Mouse (Mus musculus): Measurements from ENCODE around the gene Dhcr24. TPM values are rescaled to one million over a fixed set of nuclear protein-coding genes. Genes with fewer than 3 reads are reported as not detected.

The Dhcr24 gene
- 1 to 10 TPM; 1.7 to 2.0 (median 1.8) TPM for total RNA-seq (2022)

DNA sequence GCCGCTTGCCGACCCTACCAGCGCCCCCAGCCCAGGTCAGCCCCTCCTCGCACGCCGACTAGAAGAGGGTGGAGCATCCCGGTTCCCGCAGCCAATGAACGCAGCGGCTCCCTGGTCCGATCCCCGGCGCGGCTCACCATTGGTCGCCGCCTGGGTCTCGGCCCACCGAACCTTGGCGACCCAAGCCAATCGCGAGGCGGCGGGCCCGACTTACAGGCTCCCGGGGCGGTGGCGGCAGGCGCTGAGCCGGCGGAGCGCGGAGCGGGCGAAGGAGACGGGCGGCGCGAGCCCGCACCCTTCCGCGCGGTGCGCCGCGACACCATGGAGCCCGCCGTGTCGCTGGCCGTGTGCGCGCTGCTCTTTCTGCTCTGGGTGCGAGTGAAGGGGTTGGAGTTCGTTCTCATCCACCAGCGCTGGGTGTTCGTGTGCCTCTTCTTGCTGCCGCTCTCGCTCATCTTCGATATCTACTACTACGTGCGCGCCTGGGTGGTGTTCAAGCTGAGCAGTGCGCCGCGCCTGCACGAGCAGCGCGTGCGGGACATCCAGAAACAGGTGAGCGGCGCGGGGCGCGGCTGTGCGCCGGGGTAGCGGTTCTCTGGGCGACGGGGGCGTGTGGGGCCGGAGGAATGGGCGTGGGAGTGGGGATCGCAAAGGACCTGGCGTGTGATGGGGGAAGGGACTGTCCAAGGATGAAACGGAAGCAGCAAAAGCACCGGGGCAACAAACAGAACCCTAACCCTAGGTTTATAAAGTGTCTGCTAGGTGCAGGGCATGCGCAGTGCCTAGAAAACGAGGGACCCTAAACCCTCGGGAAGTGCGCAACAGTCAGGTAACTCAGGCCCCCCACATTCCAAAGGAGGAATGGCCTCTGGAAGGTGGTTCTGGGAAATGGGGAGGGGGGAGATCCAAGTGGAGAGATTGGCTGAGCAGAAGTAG lies at the start of gene Dhcr24:
Dhcr24 (plus strand) TSS at position 193 of the 936 bp plus-strand sequence.
- DNase-seq (ENCODE audit: low spot score), result peak; percentile 71

DNA sequence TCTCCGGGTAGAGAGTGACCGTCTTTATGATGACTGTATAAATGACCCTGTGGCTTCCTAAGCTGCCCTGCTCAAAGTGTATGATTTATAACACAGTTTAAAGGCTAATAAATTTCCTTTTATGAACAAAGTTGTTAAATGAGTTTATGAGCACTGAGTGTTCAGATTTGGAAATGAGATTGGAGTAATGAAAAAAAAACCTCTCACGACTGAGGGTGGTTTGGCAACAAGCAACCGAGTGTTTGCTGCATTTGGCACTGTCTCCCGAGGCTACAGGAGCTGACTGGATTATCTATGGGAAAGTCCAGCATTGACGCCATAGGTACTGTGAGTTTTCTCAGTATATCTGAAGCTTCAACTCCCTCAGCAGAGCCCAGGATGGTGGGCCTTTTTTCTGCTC lies 46.2 kb upstream of the Dhcr24 start:
- DNase-seq (ENCODE audit: low spot score), result no peak

DNA sequence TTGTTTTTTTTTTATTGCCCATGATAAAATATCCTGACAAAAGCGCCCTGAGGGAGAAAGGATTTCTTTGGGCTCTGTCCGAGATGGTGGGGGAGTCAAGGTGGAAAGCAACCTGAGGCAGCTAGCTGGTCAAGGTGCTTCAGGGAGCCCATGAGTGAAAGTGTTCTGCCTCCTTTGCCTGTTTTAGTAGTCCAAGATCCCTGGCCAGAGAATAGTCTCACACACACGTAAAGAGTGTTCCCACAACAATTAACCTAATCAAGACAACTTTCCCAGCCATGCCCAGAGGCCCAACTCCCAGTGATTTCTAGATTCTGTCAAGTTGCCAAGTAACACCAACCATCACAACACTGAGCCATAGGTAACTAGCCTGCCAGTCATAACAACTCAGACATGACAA lies 38.3 kb upstream of the Dhcr24 start:
- DNase-seq (ENCODE audit: low spot score), result no peak

DNA sequence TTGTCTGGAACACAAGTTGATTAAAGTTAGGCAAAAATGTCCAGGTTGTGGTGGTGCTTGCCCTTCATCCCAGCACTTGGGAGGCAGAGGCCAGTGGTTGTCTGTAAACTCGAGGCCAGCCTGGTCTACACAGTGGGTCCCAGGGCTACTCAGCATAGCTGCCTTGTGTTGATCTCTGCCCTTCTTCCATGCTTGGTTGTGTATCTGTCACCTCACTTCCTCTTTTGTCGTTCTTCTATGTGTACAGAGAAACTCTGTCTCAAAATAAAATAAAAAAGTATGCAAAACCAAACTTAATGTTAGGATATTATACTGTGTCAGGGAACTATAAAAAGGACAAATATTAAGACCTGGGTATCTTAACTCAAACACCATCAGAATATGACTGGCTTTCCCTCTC lies 36.7 kb upstream of the Dhcr24 start:
- DNase-seq (ENCODE audit: low spot score), result no peak

DNA sequence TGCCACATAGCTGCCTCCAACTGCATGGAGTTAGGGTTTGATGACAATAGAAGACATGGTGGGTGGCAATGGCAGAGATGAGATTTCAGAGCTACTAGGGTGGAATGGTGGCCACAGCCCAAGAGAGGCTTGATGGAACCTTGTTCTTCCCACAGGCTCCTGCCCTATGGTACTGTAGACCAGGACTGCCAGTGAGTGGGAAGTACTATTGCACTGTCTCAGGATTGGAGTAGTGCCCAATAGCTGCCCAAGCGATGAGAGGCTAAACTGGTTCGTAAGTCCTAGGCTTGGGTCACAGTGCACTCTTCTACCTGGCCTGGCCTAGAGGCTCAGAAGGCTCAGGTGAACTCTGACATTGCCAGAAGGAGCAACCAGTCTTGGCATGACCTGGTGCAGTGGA lies 35.8 kb upstream of the Dhcr24 start:
- no peak for DNase-seq (ENCODE audit: low spot score)

DNA sequence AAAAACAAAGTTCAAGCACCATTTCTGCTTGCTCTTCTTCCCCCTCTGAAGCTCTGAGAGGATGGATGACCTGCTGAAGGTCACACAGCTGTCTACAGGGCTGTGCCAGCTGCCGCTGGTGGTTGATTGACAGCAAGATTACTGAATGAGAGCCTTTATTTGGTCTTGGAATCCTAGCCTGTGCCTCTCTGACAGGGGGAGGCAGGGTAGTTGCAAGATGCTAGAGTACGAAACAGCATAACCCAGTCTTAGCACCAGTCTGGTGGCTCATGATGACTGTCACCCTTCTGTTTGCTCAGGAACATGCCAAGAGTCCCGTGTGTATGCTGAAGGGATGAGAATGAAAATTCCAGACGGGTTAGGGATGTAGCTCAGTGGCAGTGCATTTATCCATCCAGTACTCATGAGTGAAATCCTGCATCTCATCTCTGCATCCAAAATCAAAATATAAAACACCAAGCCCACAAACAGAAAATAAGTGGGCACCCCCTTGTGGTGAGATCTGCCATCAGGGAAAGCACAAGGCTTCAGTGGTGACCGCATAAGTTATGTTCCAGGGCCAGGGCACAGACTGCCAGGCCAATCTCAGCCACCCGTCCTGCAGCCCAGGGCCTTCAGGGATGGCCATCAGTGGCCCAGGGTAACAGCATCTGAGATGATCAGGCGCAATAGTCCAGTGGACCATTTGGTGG lies 32.8 kb upstream of the Dhcr24 start:
- DNase-seq (ENCODE audit: low spot score), result no peak

DNA sequence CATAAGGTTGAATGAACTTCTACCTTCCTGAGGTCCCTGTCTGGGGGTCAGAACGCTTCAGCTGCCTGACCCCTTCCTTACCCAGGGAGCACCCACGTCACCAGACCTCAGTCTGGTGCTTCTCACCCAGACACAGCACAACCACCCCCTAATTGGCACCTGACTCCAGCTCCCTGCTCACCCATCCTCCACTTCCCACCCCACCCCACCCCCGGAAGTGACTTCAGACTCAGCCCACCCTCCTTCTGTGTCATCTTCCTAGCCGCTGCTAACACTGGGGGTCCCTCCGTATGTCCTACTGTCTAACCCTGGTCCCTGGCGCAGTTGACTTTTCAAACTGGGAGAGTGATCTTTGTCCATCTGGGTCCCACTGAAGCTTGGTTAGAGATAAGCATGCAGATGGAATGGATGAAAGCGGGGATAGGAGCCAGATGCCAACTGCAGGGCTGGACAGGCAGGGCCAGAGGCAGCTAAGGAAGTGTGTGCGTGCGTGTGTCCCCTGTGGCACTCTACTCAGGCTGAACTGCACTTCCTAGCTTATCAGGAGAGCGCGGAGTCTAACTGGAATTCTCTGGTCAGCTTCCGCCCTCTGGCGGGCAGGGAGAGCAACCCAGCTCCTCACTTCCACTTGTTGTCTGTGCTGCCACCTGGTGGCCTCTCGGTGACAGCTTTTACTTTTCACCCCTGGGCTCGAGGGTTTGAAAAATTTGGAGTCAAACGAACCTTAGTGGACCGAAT lies 31.3 kb upstream of the Dhcr24 start:
- DNase-seq (ENCODE audit: low spot score), result peak; percentile 88

DNA sequence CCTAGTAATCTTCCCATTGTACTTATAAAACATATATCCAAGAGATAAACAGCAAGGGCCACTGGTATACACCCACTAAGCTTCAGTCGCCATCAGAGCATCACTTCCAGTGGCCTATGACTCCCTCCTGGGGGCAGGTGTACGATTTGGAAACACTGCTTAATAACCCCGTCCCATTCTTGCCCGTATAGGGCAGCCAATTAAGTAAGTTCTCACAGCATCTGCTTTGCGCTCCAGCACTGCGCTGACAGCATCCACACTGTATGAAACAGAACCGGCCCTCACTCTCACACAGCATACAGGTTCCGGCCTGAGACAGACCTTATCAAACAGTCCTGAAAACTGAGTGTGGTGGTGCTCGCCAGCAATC lies 30.7 kb upstream of the Dhcr24 start:
- no peak for DNase-seq (ENCODE audit: low spot score)

DNA sequence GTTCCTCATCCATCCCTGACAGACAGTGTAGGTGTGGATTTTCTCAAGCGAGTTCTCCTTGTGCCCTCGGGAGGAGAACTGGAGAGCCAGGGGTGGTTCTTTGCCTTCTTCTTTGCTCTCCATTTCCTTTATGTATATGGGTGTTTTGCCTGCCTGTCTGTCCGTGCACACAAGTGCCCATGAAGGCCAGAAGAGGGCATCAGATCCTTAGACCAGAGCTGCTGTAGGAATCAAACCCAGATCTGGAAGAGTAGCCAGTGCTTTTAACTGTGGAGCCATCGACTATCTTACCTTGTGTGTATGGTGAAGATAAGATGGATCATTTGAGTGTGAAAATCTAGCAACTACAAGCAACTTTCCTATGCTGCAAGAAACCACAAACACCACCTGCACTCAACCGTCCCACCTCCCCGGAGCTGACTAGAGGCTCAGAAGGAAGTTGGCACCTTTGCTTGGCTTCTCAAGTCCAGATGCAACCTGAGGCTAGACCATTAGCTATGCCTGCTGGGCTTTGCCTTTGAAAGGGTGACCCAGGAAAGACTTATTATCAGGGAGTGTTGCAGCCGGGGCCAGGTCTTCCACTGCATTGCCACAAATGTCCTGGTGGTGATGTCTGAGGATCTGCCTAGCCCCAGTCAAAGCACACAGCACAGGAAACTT lies 27.3 kb upstream of the Dhcr24 start:
- no peak for DNase-seq (ENCODE audit: low spot score)

DNA sequence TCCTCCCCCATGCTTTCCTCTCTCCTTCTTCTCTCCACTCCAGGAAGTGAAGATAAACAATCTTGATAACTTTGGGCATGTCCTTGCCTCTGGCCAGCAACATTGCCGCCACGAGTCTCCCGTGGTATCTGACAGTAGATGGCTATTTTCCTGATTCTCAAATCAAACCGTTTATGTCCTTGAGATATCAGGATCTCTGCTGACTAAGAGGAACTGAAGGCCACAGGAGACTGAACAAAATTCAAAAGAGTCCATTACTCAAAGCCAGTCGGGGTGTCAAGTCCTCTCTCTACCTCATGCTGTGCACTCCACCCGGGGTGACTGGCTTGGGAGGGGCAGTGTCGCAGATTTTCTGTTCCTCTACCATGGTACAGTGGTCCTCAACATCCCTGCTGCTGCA lies 26.6 kb upstream of the Dhcr24 start:
- DNase-seq (ENCODE audit: low spot score), result no peak

DNA sequence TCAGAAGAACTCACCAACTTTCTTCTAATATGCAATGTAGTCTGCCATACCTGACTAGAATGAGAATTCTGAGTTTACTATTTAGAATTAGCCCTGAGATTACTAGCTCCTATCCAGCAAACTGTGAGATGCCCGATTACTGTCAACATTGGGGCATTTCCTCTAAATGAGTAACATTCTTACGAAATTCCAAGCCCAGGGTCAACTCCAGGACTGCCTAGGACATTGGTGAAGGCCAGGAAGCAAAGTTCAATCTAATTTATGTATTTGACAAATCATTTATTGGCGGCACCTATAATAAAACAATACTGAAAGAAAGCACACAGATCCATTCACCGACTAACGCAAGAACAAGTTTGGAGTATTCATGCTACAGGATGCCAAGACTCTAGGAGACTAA lies 21.1 kb upstream of the Dhcr24 start:
- no peak for DNase-seq (ENCODE audit: low spot score)

DNA sequence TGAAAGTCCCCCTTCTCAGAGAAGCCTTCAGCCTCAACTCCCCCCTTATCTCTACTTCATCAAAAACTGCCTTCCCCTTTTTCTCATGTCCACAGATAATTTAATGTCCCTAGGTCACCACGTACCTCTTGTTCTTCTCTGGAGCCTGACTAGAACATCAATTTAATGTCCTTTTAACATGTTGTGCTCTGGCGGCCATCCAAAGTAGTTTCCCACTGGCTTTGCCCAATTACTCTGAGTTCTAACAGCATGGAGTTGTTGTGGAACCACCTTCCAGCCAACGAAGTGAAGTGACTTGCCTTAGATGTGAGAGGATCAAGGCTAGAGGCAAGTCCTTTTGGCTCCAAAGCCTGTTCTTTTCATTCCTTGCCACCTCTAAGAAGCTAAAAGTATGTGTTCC lies 19.3 kb upstream of the Dhcr24 start:
- no peak for DNase-seq (ENCODE audit: low spot score)

DNA sequence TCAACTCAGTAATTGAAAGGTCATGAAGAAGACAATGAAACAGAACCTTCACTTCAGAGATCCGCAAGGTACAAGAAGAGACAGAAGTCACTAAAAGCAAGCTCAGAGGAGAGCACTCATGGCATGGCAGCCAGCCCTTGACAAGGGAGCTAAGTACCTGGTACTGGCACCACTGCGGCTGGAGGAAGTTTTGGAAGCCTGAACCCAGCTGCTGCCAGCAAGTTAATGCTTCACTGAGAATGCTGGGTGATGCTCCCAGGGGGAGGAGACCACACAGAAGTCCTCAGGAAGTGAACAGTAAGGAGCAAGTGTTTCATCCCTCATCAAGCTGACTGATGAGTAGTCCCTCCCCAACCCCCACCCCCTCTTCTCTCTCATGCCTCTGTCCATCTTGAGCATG lies 18.6 kb upstream of the Dhcr24 start:
- DNase-seq (ENCODE audit: low spot score), result no peak

DNA sequence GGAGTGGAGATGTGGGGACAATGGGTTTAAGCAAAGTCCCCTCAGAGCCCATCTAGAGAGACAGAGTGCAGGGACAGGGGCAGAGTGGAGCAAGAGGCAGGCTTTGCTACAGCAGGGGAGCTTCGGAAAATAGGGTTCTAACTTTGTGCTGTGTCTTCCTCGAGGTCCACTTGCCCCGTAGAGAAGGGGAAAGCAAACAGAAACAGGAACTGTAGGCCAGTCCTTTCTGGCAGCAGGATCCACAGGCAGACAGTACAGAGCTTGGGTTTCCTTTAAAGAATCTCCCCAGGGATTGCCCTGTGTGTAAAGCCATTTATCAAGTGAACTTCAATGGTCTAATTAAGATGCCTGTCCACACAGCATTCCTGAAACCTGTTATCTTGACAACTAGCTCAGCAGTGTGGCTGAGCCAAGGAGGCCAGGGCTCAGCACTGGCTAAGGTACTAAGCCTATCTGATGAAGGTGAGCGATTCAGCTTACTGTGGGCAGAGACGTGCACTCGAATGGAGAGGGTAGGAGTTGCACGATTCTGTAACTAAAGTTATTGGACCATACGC lies 14.9 kb upstream of the Dhcr24 start:
- no peak for DNase-seq (ENCODE audit: low spot score)

DNA sequence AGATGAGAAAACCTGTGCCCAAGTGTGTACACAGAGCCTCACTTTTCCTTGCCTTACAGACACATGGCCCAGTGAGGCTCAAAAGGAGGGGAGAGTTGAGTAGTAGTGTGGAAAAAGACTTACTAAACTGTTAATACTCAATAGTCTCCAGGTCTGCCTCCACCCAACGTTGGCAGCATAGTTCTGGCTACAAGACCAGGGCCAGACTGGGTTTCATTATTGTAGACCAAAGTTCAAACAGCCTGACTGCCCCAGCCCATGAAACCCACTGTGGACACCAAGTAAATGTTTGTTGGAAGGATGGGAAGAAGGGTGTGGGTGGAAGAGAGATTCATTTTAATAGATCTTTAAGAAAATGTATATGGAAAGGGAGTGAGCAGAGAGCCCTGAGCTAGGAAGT lies 13.9 kb upstream of the Dhcr24 start:
- DNase-seq (ENCODE audit: low spot score), result no peak

DNA sequence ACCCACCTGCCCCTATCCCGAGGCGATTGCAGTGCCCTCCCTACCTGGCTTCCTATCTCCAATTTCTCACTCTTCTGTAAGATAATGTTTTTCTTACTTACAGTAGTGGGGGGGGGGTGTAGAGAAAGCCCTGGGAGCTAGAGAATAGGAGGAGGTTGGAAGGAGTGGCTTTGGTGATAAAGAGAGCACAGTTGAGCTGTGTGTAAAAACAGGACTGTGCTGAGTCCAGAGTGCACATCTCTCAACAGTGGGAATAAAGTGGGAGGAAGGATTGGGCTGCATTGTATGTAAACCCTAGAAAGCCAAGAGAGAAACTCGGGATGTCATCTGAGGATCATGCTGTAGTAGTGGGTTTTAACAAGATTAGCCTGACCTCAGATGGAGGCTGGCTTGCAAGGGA lies 12.7 kb upstream of the Dhcr24 start:
- DNase-seq (ENCODE audit: low spot score), result no peak

DNA sequence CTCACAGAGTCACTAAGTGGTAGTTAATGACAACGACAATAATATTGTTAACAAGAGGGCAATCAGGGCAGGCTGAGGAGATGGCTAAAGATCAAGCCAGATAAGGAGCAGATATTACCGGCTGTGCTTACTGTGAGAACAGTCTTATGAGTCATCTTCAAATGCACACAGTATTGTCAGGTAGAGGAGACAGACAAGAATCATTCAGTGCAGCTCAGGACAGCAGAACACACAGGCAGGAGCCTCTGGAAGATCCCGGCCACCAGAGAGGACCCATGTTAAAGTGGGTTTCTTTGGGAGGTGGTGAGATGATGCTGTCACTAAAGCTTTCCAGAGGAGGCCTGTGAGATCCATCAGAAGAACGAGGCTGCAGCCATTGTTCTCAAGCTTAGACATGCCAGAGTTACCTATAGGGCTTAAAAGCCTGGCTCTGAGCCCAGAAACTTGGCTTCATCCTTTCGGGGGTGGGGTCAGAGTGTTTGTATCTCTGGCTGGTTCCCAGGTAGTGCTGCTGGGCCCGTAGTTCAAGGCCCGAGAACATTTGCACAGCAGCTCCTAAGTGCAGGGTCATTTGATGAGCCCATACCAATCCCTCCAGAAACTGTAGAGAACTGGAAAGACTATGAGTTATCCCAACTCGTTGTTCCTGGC lies 10.2 kb upstream of the Dhcr24 start:
- no peak for DNase-seq (ENCODE audit: low spot score)

DNA sequence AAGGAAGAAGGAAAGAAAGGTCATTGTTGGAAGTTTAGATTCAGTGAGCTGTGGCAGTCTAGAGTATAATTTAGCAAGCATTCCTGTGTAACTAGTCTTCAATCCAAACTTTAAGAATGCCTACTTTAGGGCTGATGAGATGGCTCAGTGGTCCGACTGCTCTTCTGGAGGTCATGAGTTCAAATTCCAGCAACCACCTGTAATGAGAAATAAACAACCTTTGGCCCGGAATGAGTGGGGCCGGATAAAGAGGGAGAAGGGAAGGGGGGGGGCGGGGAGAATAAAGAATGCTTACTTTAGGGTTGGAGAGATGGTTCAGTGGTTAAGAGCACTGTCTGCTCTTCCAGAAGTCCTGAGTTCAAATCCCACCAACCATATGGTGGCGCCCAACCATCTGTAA lies 3.6 kb upstream of the Dhcr24 start:
- no peak for DNase-seq (ENCODE audit: low spot score)

DNA sequence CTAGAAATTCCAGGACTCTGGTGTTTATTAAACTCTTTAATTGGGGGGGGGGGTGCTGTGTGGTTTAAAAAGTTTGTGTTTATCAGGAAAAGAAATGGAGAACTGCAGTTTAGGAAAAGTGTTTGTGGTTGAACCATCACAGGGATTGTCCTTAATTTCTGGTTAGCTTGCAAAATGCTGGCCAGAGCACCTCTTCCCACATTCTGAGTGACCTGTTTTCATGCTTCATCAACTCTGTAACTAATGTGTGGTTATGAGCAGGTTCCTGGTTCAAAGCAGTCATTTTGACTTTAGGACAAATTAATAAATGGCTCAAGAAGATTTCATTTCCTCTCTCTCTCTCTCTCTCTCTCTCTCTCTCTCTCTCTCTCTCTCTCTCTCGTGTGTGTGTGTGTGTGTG lies 2.9 kb upstream of the Dhcr24 start:
- no peak for DNase-seq (ENCODE audit: low spot score)

DNA sequence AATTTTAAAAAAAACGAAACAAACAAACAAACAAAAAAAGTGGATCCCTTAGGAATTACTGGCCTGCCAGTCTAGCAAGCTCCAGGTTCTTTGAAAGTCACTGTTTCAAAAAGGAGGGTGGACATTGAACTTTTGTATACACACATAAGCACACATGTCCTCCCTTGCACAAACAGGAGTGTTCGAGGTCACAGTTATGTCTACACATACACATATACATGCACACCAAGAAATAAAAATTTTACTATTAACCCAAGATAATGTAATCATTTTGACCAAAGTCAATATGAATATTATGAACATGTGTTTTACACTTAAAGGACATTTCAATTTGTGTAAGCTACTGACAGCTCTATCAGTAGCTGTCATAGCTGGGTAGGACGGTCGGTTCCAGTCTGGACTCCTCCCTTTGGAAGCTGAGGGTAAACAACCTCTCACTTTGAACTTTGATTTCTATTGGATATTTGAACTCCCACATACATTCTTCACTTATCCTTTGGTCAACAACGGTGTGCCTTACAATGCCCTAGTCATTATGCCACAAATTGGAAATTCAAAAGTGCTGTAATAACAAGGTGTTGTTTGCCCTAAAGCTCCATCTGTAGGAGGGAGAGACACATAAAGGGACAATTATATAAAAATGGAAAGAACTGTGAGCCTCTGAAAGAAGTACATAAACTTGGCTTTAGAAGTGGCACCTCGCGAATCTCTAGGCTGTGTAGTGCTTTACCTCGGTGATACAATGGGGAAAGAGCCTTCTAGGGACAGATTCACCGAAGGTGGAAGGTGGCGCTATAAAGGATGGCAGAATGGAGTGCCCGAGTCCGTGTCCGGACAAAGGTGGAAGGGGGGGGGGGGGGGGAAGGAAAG lies 1.3 kb upstream of the Dhcr24 start:
- no peak for DNase-seq (ENCODE audit: low spot score)

Measured in heart, adult 8-10 months (tissue).